Mouse (Mus musculus): ENCODE measurements at regions not wholly inside any gene's neighbourhood (a gene's known extent, or its start where the extent isn't known, plus 50 kb on each side); places are given as distances from the start of the nearest gene placed in this dataset.
A peak's percentile ranks its signal among the peaks of the same experiment; 100 is the strongest.

DNA sequence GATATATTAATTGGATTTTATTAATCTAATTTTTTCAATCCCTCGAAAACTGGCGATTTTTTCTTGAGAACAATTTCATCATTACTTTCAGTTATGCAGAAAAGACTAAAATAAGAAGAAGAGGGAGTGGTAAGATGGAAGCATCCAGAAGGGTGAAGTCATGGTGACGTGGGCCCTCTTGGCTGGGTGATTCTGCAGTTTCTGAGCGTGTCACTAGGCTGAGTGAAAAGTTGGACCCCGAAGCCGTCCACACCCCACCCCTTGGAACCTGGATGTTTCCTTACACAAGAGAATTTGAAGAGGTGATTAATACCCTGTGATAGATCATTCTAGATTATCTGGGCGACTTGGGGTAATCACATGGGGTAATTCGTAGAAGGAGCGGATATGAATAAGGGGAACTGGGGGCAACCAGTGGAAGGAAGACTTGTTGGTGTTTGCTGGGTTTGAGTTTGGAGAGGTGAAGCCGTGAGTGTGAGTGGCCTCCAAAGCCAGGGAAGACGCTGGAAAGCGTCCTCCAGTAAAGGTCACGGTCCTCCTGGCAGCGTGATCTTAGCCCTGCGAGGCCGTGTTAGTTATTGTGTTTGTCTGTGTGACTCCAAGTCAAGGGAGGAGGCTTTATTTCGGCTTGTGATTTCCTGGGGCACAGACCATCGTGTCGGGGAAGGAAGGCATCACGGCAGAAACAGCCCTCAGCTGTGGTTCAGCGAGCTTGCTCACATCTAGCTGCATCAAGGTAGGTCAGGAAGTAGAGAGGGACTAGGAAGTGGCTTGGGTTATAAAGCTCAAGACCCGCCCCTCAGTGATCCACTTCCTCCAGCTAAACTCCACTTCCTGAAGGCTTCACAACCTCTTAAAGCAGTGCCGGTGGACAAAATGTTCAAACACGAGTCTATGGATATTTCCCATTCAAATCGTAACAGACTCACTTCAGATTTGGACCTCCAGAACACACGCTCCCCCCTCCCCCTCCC lies 67.0 kb downstream of the Syf2 start:
- Histone ChIP-seq H3K9me3 (replicated peaks; ENCODE audit: low read length) (no peaks in the 10 kb centered on the region), H3K27ac (no peak overlapping the region), H3K9ac (ENCODE audit: low read depth, low read length) (no peak overlapping the region), H3K4me3 (replicated peaks; ENCODE audit: low read depth, low read length) (no peak overlapping the region), H3K4me1 (replicated peaks; ENCODE audit: insufficient read depth, low read length) (peaks cover 10% of the 10 kb centered on the region; the same call in 1 of the 2 replicates), H3K27me3 (ENCODE audit: insufficient read depth, low read length) (no peaks in the 10 kb centered on the region), H3K36me3 (ENCODE audit: insufficient read depth, low read length) (no peaks in the 10 kb centered on the region), H3K4me2 (ENCODE audit: low read length) (no peak overlapping the region)
- no peak for ATAC-seq (replicated peaks; ENCODE audit: low FRiP score, low read depth)
- DNase-seq (ENCODE audit: low spot score): no peak
- WGBS: 87% methylated on average over 26 of the region's 26 CpGs
- no peak for TF ChIP-seq CTCF (IDR thresholded peaks at IDR 0.05; ENCODE audit: low read depth)

DNA sequence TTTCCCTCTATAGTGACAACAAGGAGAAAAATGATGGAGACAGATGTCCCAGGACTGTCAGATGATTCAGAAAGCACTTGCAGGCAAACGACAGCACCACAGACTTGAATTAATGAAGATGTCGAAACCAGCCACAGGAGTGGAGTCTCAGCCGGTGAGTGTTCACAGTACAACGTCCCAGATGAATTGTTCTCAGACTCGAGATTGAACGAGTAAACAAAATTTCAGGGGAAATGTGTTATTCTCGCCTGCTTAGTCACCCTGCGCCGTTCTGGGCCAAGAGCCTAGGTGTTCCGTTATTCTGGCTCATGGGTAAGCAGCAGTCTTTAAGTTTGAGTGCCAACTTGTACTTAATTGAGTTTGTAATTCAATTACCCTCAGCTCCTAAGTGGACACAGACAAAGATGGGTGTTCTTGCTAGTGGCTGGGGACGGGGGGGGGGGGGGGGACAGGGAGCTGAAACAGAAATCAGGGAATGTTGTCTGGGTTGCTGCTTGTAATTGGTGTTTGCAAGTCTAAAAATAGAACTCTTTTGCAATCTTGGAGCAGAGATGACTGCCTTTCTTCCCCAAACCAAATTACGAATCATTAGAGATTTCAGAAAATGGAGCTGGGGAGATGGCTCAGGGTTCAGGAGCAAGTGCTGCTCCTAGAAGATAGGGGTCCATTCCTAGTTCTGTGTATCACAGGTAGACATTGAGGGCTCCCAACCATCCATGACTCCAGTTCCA lies 68.4 kb downstream of the Syf2 start:
- DNase-seq (ENCODE audit: low spot score): no peak
- H3K27ac ChIP-seq: no peak overlapping the region
- no peaks in the 10 kb centered on the region for H3K36me3 ChIP-seq (ENCODE audit: insufficient read depth, low read length)
- no peak overlapping the region for H3K9ac ChIP-seq (ENCODE audit: low read depth, low read length)
- ATAC-seq (replicated peaks; ENCODE audit: low FRiP score, low read depth): no peak
- no peaks in the 10 kb centered on the region for H3K27me3 ChIP-seq (ENCODE audit: insufficient read depth, low read length)
- 65% methylated on average over 12 of the region's 12 CpGs for WGBS
- TF ChIP-seq CTCF (IDR thresholded peaks at IDR 0.05; ENCODE audit: low read depth): no peak
- peaks cover 11% of the 10 kb centered on the region; the same call in 1 of the 2 replicates for H3K4me1 ChIP-seq (replicated peaks; ENCODE audit: insufficient read depth, low read length)
- no peaks in the 10 kb centered on the region for H3K9me3 ChIP-seq (replicated peaks; ENCODE audit: low read length)
- H3K4me3 ChIP-seq (replicated peaks; ENCODE audit: low read depth, low read length): no peak overlapping the region
- H3K4me2 ChIP-seq (ENCODE audit: low read length): no peak overlapping the region

DNA sequence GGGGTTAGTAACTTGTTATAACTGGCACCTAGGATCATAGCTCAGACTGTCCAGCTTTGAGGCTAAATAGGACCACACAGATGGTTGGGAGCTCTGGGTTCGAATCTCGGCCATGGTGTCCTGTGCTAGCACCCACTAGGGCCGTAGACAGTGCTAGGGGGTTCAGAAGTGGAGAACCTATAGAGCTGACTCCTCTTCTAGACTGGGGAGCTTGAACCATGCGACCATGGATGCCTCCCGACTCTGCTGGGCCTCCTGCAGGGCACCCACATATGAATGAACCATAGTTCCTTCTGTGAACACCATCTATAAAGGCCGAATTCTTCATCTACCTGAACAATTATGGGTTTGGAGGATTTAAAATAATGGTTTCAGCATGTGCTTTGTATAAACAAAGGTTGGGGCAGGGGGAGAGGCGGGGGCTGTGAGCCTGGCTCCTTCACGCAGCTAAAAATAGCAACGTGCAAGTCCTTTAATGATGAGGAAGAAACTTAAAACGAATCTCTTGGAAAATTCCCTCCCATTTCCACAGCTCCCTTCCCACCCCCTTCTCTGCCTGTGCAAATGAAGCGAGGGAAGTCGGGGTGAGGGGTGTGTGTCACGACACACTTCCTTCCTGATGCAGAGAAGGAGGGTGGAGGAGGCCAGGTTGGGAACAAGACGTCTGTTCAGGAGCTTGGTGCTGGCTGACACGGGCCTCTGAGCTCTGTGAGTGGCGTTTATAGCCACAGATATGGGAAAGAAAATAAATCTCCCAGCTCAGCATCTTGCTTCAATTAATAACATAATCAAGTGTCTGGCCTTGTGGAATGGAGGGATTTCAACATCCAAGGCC lies 71.6 kb downstream of the Syf2 start:
- Histone ChIP-seq H3K27me3 (ENCODE audit: insufficient read depth, low read length) (no peaks in the 10 kb centered on the region), H3K9me3 (replicated peaks; ENCODE audit: low read length) (no peaks in the 10 kb centered on the region), H3K9ac (ENCODE audit: low read depth, low read length) (no peak overlapping the region), H3K4me2 (ENCODE audit: low read length) (no peak overlapping the region), H3K36me3 (ENCODE audit: insufficient read depth, low read length) (no peaks in the 10 kb centered on the region), H3K27ac (peak overlapping the region; percentile 50), H3K4me1 (replicated peaks; ENCODE audit: insufficient read depth, low read length) (peaks cover 11% of the 10 kb centered on the region; the same call in 1 of the 2 replicates), H3K4me3 (replicated peaks; ENCODE audit: low read depth, low read length) (no peak overlapping the region)
- TF ChIP-seq CTCF (IDR thresholded peaks at IDR 0.05; ENCODE audit: low read depth): no peak
- 27% methylated on average over 16 of the region's 16 CpGs for WGBS
- ATAC-seq (replicated peaks; ENCODE audit: low FRiP score, low read depth) (no peak), DNase-seq (ENCODE audit: low spot score) (peak; percentile 73)

DNA sequence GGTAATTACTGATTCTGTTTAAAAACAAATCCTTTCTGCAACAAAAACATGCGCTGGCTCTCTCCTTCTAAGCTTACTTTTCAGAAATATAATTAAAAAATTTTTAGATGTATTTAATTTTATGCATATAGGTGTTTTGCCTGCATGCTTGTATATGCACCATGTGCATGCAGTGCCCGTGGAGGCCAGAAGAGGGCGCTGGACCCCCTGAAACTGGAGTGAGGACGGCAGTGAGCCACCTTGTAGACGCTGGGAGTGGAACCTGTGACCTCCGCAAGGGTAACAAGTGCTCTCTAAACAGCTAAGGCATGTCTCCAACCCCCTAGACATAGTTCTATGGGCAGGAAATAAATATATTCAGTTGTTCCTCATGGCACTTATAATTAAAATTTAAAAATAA lies 80.7 kb downstream of the Syf2 start:
- WGBS: 76% methylated on average over 6 of the region's 6 CpGs
- peak; percentile 35; the same call in 1 of the 2 replicates for TF ChIP-seq CTCF (IDR thresholded peaks at IDR 0.05; ENCODE audit: low read depth)
- Histone ChIP-seq H3K27ac (no peak overlapping the region), H3K36me3 (ENCODE audit: insufficient read depth, low read length) (no peaks in the 10 kb centered on the region), H3K9ac (ENCODE audit: low read depth, low read length) (no peak overlapping the region), H3K4me3 (replicated peaks; ENCODE audit: low read depth, low read length) (no peak overlapping the region), H3K9me3 (replicated peaks; ENCODE audit: low read length) (no peaks in the 10 kb centered on the region), H3K4me2 (ENCODE audit: low read length) (no peak overlapping the region), H3K4me1 (replicated peaks; ENCODE audit: insufficient read depth, low read length) (no peaks in the 10 kb centered on the region), H3K27me3 (ENCODE audit: insufficient read depth, low read length) (no peaks in the 10 kb centered on the region)
- ATAC-seq (replicated peaks; ENCODE audit: low FRiP score, low read depth) (no peak), DNase-seq (ENCODE audit: low spot score) (no peak)

DNA sequence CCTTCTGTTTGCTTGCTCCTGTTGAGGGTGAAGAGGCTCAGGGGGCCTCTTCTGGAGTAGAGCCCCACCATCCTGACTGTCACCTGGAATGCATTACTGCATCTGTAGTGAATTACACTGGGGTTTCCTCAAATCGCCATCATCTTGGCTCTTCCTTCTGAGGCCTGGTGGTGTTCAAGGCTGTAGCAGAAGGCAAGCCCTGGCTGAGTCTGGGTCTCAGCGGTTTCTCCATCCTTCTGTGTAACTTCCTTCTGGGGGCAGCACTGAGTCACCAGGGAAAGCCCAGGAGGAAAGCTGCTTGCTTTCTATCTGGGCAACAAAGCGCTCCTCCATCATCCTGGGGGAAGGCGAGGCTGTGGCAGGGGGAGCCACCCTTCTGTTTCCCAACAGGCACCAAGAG lies 82.2 kb downstream of the Syf2 start:
- no peak overlapping the region for H3K9ac ChIP-seq (ENCODE audit: low read depth, low read length)
- no peak overlapping the region for H3K4me3 ChIP-seq (replicated peaks; ENCODE audit: low read depth, low read length)
- 71% methylated on average over 4 of the region's 4 CpGs for WGBS
- no peaks in the 10 kb centered on the region for H3K4me1 ChIP-seq (replicated peaks; ENCODE audit: insufficient read depth, low read length)
- no peak overlapping the region for H3K4me2 ChIP-seq (ENCODE audit: low read length)
- no peak overlapping the region for H3K27ac ChIP-seq
- H3K27me3 ChIP-seq (ENCODE audit: insufficient read depth, low read length): no peaks in the 10 kb centered on the region
- H3K36me3 ChIP-seq (ENCODE audit: insufficient read depth, low read length): no peaks in the 10 kb centered on the region
- peak; percentile 38; the same call in 1 of the 2 replicates for TF ChIP-seq CTCF (IDR thresholded peaks at IDR 0.05; ENCODE audit: low read depth)
- no peak for DNase-seq (ENCODE audit: low spot score)
- no peak for ATAC-seq (replicated peaks; ENCODE audit: low FRiP score, low read depth)
- no peaks in the 10 kb centered on the region for H3K9me3 ChIP-seq (replicated peaks; ENCODE audit: low read length)

DNA sequence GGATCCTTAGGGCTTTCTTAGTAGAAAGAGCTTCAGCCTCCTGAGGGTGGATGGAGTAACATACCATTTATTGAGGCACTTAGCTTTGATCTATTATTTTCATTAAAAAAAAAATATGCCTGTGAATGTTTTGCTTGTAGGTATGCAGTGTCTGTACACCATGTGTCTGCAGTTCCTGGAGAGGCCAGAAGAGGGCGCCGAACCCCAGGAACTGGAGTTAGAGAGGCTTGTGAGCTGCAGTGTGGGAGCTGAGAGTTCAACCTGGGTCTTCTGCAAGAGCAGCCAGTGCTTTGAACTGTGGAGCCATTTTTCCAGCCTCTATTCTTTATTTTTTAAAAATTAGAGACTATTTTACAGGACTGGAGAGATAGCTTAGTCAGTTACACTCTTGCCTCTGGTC lies 83.2 kb downstream of the Syf2 start:
- TF ChIP-seq CTCF (IDR thresholded peaks at IDR 0.05; ENCODE audit: low read depth): peak; percentile 40; the same call in 1 of the 2 replicates
- ATAC-seq (replicated peaks; ENCODE audit: low FRiP score, low read depth): no peak

More for the DNA sequence above, 83.2 kb downstream of the Syf2 start:
- WGBS: 55% methylated on average over 2 of the region's 2 CpGs
- H3K4me2 ChIP-seq (ENCODE audit: low read length): no peak overlapping the region
- no peak overlapping the region for H3K27ac ChIP-seq
- no peaks in the 10 kb centered on the region for H3K9me3 ChIP-seq (replicated peaks; ENCODE audit: low read length)
- no peak overlapping the region for H3K4me3 ChIP-seq (replicated peaks; ENCODE audit: low read depth, low read length)
- H3K9ac ChIP-seq (ENCODE audit: low read depth, low read length): no peak overlapping the region
- H3K27me3 ChIP-seq (ENCODE audit: insufficient read depth, low read length): no peaks in the 10 kb centered on the region
- DNase-seq (ENCODE audit: low spot score): no peak
- H3K4me1 ChIP-seq (replicated peaks; ENCODE audit: insufficient read depth, low read length): no peaks in the 10 kb centered on the region
- no peaks in the 10 kb centered on the region for H3K36me3 ChIP-seq (ENCODE audit: insufficient read depth, low read length)
